Mouse (Mus musculus) left cerebral cortex, postnatal 14 days (tissue): ENCODE results near the gene Cnot4. TPM values are rescaled to one million over a fixed set of nuclear protein-coding genes. Genes with fewer than 3 reads are reported as not detected.
A peak's percentile ranks its signal among the peaks of the same experiment; 100 is the strongest.

Experiments
- DNase-seq, 2 experiments: peaks; one replicate each; pipeline ENCODE4 v3.0.0; 2021 to 2022; ENCODE audit warnings: low spot score in 2 of 2, mixed read lengths in 1 of 2
- intact Hi-C: fragments of 180-260 bp; cut with DNase I; formaldehyde crosslinking; loops from one replicate; pipeline ENCODE4 v1.15.1; 2025
- total RNA-seq, 2 experiments: library from RNA; stranded (reverse); gene quantifications; 2 replicates each; pipeline ENCODE4 v1.2.3; 2021

The Cnot4 gene
- total RNA-seq, 2 experiments from 2014 or later: 36.0 to 38.4 TPM

DNA sequence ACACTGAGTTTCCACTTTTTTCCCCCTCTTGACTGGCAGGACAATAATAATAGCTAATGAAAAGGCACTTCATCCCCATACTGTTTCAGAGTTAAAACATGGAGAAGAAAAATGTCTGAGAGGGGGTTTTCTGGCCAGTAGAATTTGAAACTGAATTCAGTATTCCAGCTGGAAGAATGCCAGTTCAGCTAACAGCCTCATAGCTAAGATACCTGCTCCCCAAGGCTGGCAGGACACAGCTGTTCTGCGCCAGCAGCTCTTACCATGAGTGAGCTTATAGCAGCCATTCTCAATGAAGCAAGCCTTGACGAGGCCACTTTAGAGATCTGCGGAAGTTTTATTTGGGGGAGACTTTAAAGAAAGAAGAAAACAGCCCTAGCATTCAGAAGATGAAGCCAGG, 62.3 kb downstream of the Cnot4 start:
- intact Hi-C loops: no loop called here
- no peak for DNase-seq

DNA sequence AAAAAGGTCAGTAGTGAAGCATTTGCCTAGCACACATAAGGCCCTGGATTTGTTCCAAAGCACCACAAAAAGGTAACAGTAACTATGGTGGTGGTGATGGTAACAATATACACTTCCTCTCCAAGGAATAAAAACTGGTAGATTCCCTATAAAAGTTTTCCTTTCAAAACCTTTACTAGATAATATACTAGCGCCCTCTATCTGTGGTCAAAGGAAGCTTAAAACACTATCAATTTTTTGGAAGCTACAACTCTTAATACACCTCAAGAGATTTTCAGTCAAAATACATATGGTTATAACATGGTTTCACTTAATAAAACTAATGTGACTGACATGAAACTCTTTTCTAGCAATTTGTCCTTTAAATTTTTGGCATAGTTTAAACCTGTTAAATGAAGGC, 71.1 kb downstream of the Cnot4 start:
- peak in 1 of 2 experiments; percentile 5 for DNase-seq
- intact Hi-C loops: loop anchor here (5.0 kb wide), 1 partner anchor 65 kb away; no protein-coding TSS in a partner anchor

- intact Hi-C loops: no loop called here
- DNase-seq: no peak
Measured at GRCm38 (mm10) chr6:35043127-35043526, 90.4 kb downstream of the Cnot4 start.

GRCm38 (mm10) chr6:35033341-35033740, 100.2 kb downstream of the Cnot4 start:
- no peak for DNase-seq
- intact Hi-C loops: no loop called here

- intact Hi-C loops: no loop called here
- DNase-seq: no peak
Measured at GRCm38 (mm10) chr6:35032704-35033103, 100.8 kb downstream of the Cnot4 start.

- DNase-seq: peak in 1 of 2 experiments; percentile 0
- intact Hi-C loops: no loop called here
Measured at GRCm38 (mm10) chr6:35030811-35031210, 102.7 kb downstream of the Cnot4 start.

DNA sequence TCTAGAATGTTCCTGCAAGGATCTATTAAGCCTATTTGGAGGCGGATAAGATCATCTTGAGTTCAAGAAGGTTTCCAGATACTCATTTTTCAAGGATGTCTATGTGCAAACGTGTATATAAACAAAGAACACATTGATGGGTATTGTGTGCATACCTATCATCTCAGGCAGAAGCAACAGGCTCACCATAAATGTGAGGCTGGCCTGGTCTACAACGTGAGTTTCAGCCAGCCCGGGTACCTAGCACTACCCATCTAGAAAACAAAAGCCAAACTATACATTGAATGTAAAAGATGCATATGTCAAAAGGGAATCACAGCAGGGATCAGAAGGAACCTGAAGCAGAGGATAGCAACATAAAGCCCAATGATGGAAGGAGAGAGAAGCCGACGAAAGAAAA, 103.3 kb downstream of the Cnot4 start:
- DNase-seq: peak in 1 of 2 experiments; percentile 0
- intact Hi-C loops: no loop called here

- DNase-seq: no peak
- intact Hi-C loops: no loop called here
Measured at GRCm38 (mm10) chr6:35028023-35028422, 105.5 kb downstream of the Cnot4 start.

DNA sequence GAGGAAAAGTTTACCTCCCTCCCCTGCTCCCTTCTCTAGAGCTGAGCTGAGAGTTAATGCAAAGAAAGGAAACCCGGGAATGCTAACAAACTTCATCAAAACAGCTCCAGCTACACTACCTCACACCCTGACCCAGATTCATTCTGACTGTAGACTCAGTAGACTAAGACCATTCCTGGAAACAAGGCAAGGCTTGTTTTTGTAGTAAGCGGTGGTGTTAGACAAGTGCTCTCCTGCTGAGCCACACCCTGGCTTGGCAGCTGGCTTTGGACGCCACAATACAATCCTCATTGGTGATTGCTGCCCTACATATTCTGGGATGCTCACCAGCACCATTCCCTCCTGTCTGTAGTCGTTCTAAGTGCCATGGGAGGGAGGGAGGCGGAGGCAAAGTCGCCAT, 106.3 kb downstream of the Cnot4 start:
- intact Hi-C loops: no loop called here
- DNase-seq: peak in 1 of 2 experiments; percentile 34

GRCm38 (mm10) chr6:35016624-35017023, 116.9 kb downstream of the Cnot4 start:
- intact Hi-C loops: no loop called here

GRCm38 (mm10) chr6:35011953-35012352, 121.6 kb downstream of the Cnot4 start:
- DNase-seq: no peak
- intact Hi-C loops: no loop called here

More at GRCm38 (mm10) chr6:35016624-35017023, 116.9 kb downstream of the Cnot4 start:
- DNase-seq: no peak

GRCm38 (mm10) chr6:35010705-35011104, 122.8 kb downstream of the Cnot4 start:
- intact Hi-C loops: no loop called here
- DNase-seq: no peak

DNA sequence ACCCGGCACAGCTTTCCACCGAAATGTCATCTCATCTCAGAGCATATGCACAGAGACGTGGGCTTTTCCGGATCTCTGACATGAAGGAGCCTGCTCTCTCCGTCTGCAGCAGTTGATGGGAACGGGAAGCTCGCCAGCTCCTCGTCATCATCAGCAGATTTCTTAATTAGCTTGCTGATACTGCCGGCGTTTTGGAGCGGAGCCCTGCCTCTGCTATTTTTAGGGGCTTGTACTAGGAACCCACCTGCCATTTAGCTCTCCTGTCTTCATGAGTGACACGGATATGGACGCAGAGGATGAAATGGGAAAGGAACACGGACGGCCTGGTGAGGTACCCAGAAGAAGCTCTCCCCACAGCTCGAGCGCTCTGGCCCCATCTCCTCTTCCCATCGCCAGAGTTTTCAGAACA, 131.3 kb downstream of the Cnot4 start:
- intact Hi-C loops: no loop called here
- DNase-seq: peak; percentile 75 to 77

DNA sequence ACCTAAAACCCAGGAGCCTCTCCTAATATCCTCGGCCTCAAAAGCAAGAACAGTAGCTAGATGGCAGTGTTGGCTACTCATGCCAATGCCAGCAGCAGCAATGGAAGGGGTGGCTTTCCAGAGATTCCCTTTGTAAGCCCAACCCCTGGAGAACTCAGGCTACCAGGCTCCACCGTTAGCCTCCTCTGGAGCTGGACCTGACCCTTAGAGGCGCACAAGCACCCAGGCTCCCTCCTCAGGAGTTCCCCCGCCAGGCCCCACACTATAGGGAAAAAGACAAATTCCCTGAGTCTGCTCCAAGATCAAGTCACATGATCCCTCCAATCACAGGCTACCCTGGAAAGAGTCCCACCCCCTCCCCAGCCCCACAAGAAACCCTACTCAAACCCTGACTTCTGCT, 134.4 kb downstream of the Cnot4 start:
- intact Hi-C loops: loop anchor here (2.0 to 10.0 kb wide), 4 partner anchors 63 to 484 kb away; partner anchors contain the start of genes Cnot4 and Cyren
- DNase-seq: peak; percentile 69 to 76

DNA sequence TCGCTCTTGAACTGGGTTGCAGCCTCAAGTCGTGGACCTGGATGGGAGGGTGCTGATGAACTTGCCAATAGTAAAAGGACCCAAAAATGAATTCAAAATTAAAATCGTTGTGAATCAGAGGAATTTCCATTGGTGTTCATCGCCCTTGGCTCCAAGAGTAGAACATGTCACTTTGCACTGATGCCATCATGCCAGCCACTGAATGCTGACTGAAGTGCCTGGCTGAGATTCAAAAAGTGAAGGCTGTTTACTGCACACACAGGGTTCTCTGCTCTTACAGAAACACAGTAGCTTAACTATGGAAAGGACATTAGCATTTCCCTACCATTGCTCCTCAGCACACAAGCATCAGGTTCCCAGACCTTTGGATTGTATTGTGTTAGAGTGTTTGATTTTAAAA, 137.0 kb downstream of the Cnot4 start:
- DNase-seq: no peak
- intact Hi-C loops: loop anchor here (5.0 to 10.0 kb wide), 3 partner anchors 66 to 482 kb away; partner anchors contain the start of gene Cyren

DNA sequence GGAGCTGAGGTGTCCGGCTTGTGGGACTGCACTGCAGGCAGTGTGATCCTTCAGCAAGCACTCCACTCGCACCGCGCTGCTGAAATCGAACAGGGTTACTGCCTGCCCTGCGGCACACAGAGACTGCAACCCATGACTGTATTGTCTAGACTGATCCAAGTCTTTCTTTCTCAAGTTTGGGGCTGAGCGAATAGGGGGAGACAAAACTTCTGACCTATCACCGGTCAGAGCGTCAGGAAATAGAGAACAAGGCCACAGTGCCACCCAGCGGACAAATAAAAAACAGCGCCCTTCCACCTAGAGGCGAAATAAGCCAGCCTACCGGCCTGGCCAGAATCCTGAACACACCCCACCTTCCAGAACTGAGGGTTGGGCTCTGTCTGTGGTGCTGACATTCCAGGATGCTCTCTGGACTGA, 138.3 kb downstream of the Cnot4 start:
- intact Hi-C loops: loop anchor here (5.0 to 10.0 kb wide), 3 partner anchors 67 to 480 kb away; partner anchors contain the start of gene Cyren
- peak; percentile 85 to 86 for DNase-seq

- no peak for DNase-seq
- intact Hi-C loops: loop anchor here (5.0 to 10.0 kb wide), 3 partner anchors 68 to 480 kb away; partner anchors contain the start of gene Cyren
Measured at GRCm38 (mm10) chr6:34994692-34995091, 138.8 kb downstream of the Cnot4 start.

GRCm38 (mm10) chr6:34989263-34989662, 144.3 kb downstream of the Cnot4 start:
- intact Hi-C loops: no loop called here
- no peak for DNase-seq

GRCm38 (mm10) chr6:34988081-34988761, 145.3 kb downstream of the Cnot4 start, which contains the start of gene Slc23a4:
Slc23a4 (minus strand) TSS chr6:34988404.
- DNase-seq: no peak
- intact Hi-C loops: no loop called here

DNA sequence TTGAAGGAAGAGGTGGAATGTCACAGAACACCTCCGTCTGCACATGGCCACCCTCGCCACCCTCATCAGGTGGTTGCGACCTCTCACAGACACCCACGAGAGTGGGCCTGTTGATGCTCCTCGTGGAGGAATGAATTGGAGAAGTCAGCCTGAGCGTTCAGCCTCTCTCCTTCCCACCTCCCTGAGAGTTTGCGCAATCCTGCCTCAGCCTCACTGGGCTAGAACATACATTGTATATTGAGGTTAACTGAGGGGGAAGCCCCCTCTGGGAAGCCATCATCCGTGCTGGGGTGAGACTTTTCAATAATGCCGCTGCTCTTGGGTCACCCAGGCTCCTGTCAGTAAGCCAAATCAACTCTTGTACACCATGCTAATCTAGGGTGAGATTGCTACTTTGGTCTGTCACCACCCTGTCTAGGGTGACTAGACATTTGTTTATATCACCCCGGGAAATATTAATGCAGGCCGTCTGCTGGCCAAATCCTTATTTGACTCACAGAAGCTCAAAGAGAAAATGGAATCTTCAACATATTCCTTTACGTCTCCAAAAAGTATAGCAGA, 146.4 kb downstream of the Cnot4 start:
- intact Hi-C loops: no loop called here
- DNase-seq: no peak

DNA sequence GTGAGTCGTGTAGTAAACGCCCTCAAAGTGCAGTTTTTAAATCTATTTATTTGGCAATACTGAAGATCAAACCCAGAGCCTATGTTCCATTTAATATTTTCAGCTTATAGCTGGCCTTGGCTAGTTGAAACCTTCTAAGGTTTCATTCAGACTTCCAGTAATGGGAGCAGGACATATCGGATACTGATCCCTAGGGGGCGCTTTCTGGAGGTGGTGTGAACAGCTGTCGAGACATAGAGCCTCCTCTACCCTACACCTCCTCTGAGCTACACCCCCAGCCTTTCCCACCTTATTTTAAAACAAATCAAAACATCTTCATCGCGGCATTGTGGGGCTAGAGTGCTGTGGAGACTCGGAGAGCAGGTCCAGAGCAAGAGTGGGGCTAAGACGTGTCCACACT, 152.9 kb downstream of the Cnot4 start:
- intact Hi-C loops: no loop called here

More for the DNA sequence above, 152.9 kb downstream of the Cnot4 start:
- no peak for DNase-seq
